Mouse (Mus musculus) cortical plate, adult 2 months (tissue): ENCODE data around the gene Zfyve9. TPM values are rescaled to one million over a fixed set of nuclear protein-coding genes. Genes with fewer than 3 reads are reported as not detected.

Experiments
- H3K27ac ChIP-seq: fragments of 200-500 bp; 2 replicates; pipeline ENCODE4 v1.5.1; 2012; ENCODE audit warnings: low read length, control low read depth, inconsistent platforms; ENCODE audit not compliant: insufficient read depth
- H3K4me1 ChIP-seq: fragments of 200-500 bp; 2 replicates; pipeline ENCODE4 v1.6.1; 2011; ENCODE audit warnings: low read length; ENCODE audit not compliant: control insufficient read depth, insufficient read depth
- H3K4me3 ChIP-seq: fragments of 200-500 bp; 2 replicates; pipeline ENCODE4 v1.5.1; 2011; ENCODE audit warnings: mild to moderate bottlenecking, low read length, control low read depth; ENCODE audit not compliant: insufficient read depth
- CTCF ChIP-seq: fragments of 200-500 bp; IDR thresholded peaks from 2 replicates; pipeline ENCODE4 v1.5.1; 2011; ENCODE audit warnings: mild to moderate bottlenecking, control low read depth, low read length; ENCODE audit not compliant: insufficient read depth; ENCODE audit errors: extremely low read depth
- POLR2A ChIP-seq: fragments of 200-500 bp; IDR thresholded peaks from 2 replicates; pipeline ENCODE4 v1.6.1; 2011; ENCODE audit warnings: mild to moderate bottlenecking, low read length, control low read depth; ENCODE audit not compliant: insufficient read depth; ENCODE audit errors: extremely low read depth
- polyA plus RNA-seq: library from polyadenylated mRNA; depleted of rRNA; stranded (reverse); fragments of >200 nt; gene quantifications from 2 replicates; pipeline ENCODE4 v1.2.3, GENCODE M21; 2012

The Zfyve9 gene
- polyA plus RNA-seq, 1 experiment, result 23.6 TPM

- Histone ChIP-seq H3K4me3 (no peak overlapping the region), H3K27ac (no peak overlapping the region), H3K4me1 (peaks cover 5% of the 10 kb centered on the region; the same call in 1 of the 2 replicates)
- TF ChIP-seq POLR2A (no peak), CTCF (no peak)
Observed at GRCm38 (mm10) chr4:108621504-108621903, 159.1 kb downstream of the Zfyve9 start.

GRCm38 (mm10) chr4:108620536-108620935, 160.1 kb downstream of the Zfyve9 start:
- peaks cover 5% of the 10 kb centered on the region; the same call in 1 of the 2 replicates for H3K4me1 ChIP-seq
- no peak for TF ChIP-seq POLR2A
- no peak for TF ChIP-seq CTCF
- H3K27ac ChIP-seq, result peak overlapping the region; percentile 73; the same call in 1 of the 2 replicates
- H3K4me3 ChIP-seq, result peak overlapping the region; percentile 88

- Histone ChIP-seq H3K4me1 (peaks cover 5% of the 10 kb centered on the region; the same call in 1 of the 2 replicates), H3K4me3 (peak within 1 kb of the TSS; percentile 88), H3K27ac (peak within 1 kb of the TSS; percentile 73)
- TF ChIP-seq CTCF (no peak), POLR2A (peak; percentile 77)
Observed at GRCm38 (mm10) chr4:108619587-108620341, 160.8 kb downstream of the Zfyve9 start, which contains the start of gene Cc2d1b. Cc2d1b (plus strand) TSS chr4:108619940.

GRCm38 (mm10) chr4:108619165-108619564, 161.4 kb downstream of the Zfyve9 start:
- Histone ChIP-seq H3K4me3 (peak overlapping the region; percentile 88), H3K27ac (peak overlapping the region; percentile 25), H3K4me1 (peaks cover 5% of the 10 kb centered on the region; the same call in 1 of the 2 replicates)
- no peak for TF ChIP-seq POLR2A
- no peak for TF ChIP-seq CTCF

GRCm38 (mm10) chr4:108618586-108618985, 162.0 kb downstream of the Zfyve9 start:
- H3K4me3 ChIP-seq, result peak overlapping the region; percentile 88; the same call in 1 of the 2 replicates
- no peak overlapping the region for H3K27ac ChIP-seq
- peaks cover 5% of the 10 kb centered on the region; the same call in 1 of the 2 replicates for H3K4me1 ChIP-seq
- TF ChIP-seq CTCF (no peak), POLR2A (no peak)

- no peak overlapping the region for H3K4me3 ChIP-seq
- H3K4me1 ChIP-seq, result no peaks in the 10 kb centered on the region; the same call in 1 of the 2 replicates
- H3K27ac ChIP-seq, result no peak overlapping the region
- no peak for TF ChIP-seq CTCF
Observed at GRCm38 (mm10) chr4:108610935-108611334, 169.7 kb downstream of the Zfyve9 start.

- no peak overlapping the region for H3K27ac ChIP-seq
- H3K4me3 ChIP-seq, result no peak overlapping the region
- H3K4me1 ChIP-seq, result no peaks in the 10 kb centered on the region; the same call in 1 of the 2 replicates
- TF ChIP-seq POLR2A, result no peak
- TF ChIP-seq CTCF, result no peak
Observed at GRCm38 (mm10) chr4:108608651-108609050, 171.9 kb downstream of the Zfyve9 start.

- H3K4me1 ChIP-seq, result no peaks in the 10 kb centered on the region
- H3K4me3 ChIP-seq, result no peak overlapping the region
- no peak overlapping the region for H3K27ac ChIP-seq
- TF ChIP-seq POLR2A (no peak), CTCF (no peak)
Observed at GRCm38 (mm10) chr4:108601870-108602269, 178.7 kb downstream of the Zfyve9 start.

- Histone ChIP-seq H3K4me3 (no peak overlapping the region), H3K4me1 (no peaks in the 10 kb centered on the region)
- TF ChIP-seq POLR2A (no peak), CTCF (no peak)
Observed at GRCm38 (mm10) chr4:108598306-108598705, 182.3 kb downstream of the Zfyve9 start.

GRCm38 (mm10) chr4:108595785-108596184, 184.8 kb downstream of the Zfyve9 start:
- H3K27ac ChIP-seq, result no peak overlapping the region
- no peaks in the 10 kb centered on the region for H3K4me1 ChIP-seq
- H3K4me3 ChIP-seq, result no peak overlapping the region
- TF ChIP-seq POLR2A (no peak), CTCF (no peak)

More at GRCm38 (mm10) chr4:108598306-108598705, 182.3 kb downstream of the Zfyve9 start:
- no peak overlapping the region for H3K27ac ChIP-seq
